Mouse (Mus musculus): ENCODE measurements at regions not wholly inside any gene's neighbourhood (a gene's known extent, or its start where the extent isn't known, plus 50 kb on each side); places are given as distances from the start of the nearest gene placed in this dataset.

DNA sequence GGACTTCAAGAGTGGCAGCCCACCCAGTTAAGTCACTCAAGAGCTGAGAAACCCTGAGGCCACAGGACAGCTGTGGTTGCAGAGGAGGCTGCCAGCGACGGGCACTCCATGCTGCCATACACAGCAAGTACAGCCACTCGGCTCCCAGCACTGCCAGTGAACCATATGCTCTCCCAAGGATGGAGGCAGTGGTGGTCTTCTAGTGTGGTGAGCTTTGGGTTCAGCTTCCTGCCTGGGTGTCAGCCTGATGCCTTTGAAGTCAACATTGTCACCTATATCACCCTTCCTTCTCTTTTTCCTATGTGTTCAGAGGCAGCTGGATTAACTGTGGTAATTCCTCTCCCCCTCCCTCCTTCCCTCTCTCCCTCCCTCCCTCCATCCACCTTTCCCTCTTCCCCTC lies 79.5 kb downstream of the Il9r start:
- Histone ChIP-seq H3K36me3 (ENCODE audit: control insufficient read depth, insufficient read depth) (no peaks in the 10 kb centered on the region), H3K4me1 (replicated peaks; ENCODE audit: control insufficient read depth, insufficient read depth, low read length) (peaks cover 22% of the 10 kb centered on the region), H3K27me3 (replicated peaks; ENCODE audit: control insufficient read depth, insufficient read depth, low read length) (no peaks in the 10 kb centered on the region), H3K9me3 (ENCODE audit: control insufficient read depth, low read length) (no peaks in the 10 kb centered on the region), H3K4me2 (ENCODE audit: low read length) (no peak overlapping the region), H3K27ac (ENCODE audit: low read length) (no peak overlapping the region), H3K4me3 (replicated peaks; ENCODE audit: low read length) (no peak overlapping the region), H3K9ac (replicated peaks; ENCODE audit: low read depth, low read length) (no peak overlapping the region)
- ATAC-seq, result no peak
- 71% methylated on average over 3 of the region's 3 CpGs for WGBS

DNA sequence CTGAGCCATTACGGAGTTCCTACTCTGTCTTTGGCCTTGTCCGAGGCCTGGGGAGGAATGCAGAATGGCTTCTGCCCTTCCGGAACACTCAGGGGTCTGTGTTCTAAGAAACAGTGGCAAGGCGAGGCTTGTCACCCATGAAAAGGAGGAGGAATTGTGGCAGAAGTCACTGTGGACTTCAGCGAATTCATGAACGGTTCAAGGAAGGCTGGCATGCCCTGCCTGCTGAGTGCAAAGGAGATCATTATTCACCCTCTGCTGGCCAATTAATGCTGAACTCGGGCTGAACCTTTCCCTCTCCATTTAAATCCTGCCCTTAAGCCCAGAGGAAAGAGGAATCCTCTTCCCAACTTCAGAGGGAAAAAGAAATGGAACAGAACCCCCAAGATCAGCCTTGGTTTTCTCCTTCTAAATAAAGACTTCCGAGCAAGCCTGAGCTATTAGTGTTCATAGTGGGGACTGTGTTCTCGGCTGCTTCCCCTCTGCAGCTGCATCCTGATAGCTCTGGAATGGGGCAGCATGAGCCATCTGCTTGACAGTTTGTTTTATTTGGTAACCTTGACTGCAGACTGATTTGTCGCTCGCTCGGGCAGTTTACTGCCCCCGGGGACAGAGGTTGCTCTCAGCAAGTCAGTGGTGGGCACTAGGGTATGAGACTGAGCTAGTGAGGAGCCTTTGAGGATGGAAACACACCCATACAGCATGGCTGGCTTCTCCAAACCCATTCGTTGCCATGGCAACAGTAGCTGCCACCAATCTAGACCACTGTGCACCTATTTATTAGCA lies 81.0 kb downstream of the Il9r start:
- no peak overlapping the region for H3K4me2 ChIP-seq (ENCODE audit: low read length)
- H3K27ac ChIP-seq (ENCODE audit: low read length), result peak overlapping the region; percentile 70
- H3K9ac ChIP-seq (replicated peaks; ENCODE audit: low read depth, low read length), result no peak overlapping the region
- H3K4me3 ChIP-seq (replicated peaks; ENCODE audit: low read length), result no peak overlapping the region
- H3K4me1 ChIP-seq (replicated peaks; ENCODE audit: control insufficient read depth, insufficient read depth, low read length), result peaks cover 20% of the 10 kb centered on the region
- no peaks in the 10 kb centered on the region for H3K27me3 ChIP-seq (replicated peaks; ENCODE audit: control insufficient read depth, insufficient read depth, low read length)
- ATAC-seq, result peak; percentile 64
- no peaks in the 10 kb centered on the region for H3K36me3 ChIP-seq (ENCODE audit: control insufficient read depth, insufficient read depth)
- 25% methylated on average over 14 of the region's 14 CpGs for WGBS
- H3K9me3 ChIP-seq (ENCODE audit: control insufficient read depth, low read length), result no peaks in the 10 kb centered on the region

DNA sequence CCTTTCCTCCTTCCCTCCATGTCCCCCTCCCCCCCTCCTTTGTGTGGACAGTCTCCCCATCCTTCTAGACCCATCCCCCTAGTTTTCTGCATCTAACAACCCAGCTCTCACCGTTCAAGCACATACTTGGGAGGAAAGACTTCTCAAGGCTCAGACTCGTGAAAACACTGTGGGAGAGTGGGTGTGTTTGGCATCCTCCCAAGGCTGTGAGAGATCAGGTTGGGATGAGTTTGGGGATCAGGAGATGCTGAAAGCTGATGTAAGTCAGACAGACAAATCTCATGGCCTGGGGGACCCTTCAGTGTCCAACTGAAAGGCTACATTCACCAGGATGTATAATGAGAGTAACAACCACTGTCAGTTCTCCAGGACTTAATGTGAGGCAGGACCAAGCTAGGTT lies 82.1 kb downstream of the Il9r start:
- H3K4me3 ChIP-seq (replicated peaks; ENCODE audit: low read length), result no peak overlapping the region
- no peak overlapping the region for H3K4me2 ChIP-seq (ENCODE audit: low read length)
- H3K9me3 ChIP-seq (ENCODE audit: control insufficient read depth, low read length), result no peaks in the 10 kb centered on the region
- H3K9ac ChIP-seq (replicated peaks; ENCODE audit: low read depth, low read length), result no peak overlapping the region
- H3K4me1 ChIP-seq (replicated peaks; ENCODE audit: control insufficient read depth, insufficient read depth, low read length), result peaks cover 30% of the 10 kb centered on the region
- no peak for ATAC-seq
- H3K36me3 ChIP-seq (ENCODE audit: control insufficient read depth, insufficient read depth), result no peaks in the 10 kb centered on the region
- WGBS, result 30% methylated on average over 2 of the region's 2 CpGs
- no peaks in the 10 kb centered on the region for H3K27me3 ChIP-seq (replicated peaks; ENCODE audit: control insufficient read depth, insufficient read depth, low read length)
- H3K27ac ChIP-seq (ENCODE audit: low read length), result no peak overlapping the region

DNA sequence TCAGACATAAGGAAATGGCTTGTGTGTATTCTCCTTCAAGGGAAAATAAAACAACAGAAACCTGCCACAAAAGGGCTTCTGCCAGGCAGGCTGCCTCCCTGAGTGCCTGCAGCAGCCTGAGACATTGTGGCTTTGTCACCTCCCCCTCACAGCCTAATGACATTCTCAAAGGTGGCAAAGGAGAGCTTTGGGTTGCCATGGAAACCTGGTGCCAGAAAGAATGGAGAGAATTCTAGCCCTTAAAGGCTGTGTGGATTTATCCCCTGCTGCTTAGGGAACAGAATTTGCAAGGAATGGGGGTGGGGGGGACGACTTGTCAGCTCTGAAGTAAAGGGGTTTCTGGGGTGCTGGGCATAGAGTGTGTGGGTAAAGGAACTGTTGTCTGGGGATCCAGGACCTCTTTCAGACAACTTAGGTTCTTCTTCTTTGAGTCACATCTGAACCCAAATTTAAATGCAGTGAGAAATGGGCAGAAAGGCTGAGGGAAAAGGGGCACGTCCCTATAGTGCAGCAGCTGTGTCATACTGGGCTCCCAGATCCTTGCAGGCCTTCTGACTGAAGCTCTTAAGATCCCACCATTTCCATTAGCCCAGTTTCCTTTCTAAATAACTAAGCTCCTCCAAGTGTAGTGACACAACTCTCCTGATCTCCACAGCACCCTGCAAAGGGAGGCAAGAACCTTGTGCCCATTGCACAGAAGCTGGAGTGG lies 86.8 kb downstream of the Il9r start:
- Histone ChIP-seq H3K27me3 (replicated peaks; ENCODE audit: control insufficient read depth, insufficient read depth, low read length) (no peaks in the 10 kb centered on the region), H3K27ac (ENCODE audit: low read length) (peak overlapping the region; percentile 80), H3K9me3 (ENCODE audit: control insufficient read depth, low read length) (no peaks in the 10 kb centered on the region), H3K9ac (replicated peaks; ENCODE audit: low read depth, low read length) (peak overlapping the region; percentile 22; the same call in 1 of the 2 replicates), H3K36me3 (ENCODE audit: control insufficient read depth, insufficient read depth) (no peaks in the 10 kb centered on the region), H3K4me1 (replicated peaks; ENCODE audit: control insufficient read depth, insufficient read depth, low read length) (peaks cover 37% of the 10 kb centered on the region), H3K4me2 (ENCODE audit: low read length) (peak overlapping the region; percentile 2; the same call in 1 of the 2 replicates), H3K4me3 (replicated peaks; ENCODE audit: low read length) (no peak overlapping the region)
- 4% methylated on average over 2 of the region's 2 CpGs for WGBS
- peak; percentile 91 for ATAC-seq

DNA sequence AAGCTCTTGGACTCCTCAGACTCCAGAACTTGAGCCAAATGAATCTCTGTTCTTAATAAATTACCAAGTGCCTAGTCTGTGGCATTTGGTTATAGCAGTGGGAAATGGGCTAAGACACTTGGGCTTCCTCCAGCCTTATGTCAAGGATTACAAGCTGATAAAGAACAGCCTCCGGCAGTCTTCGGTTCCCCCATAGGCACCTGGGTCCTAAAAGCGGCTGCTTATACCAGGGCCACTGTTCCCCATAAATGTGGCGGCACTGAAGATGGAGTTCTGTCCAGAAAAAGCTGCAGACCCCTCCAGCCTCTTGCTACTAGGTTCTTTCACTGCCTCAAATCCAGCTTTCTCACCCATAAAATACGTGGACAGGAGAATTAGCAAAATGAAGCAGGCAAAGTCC lies 87.6 kb downstream of the Il9r start:
- peak overlapping the region; percentile 6; the same call in 1 of the 2 replicates for H3K4me2 ChIP-seq (ENCODE audit: low read length)
- peaks cover 39% of the 10 kb centered on the region for H3K4me1 ChIP-seq (replicated peaks; ENCODE audit: control insufficient read depth, insufficient read depth, low read length)
- ATAC-seq, result peak; percentile 37
- no peaks in the 10 kb centered on the region for H3K9me3 ChIP-seq (ENCODE audit: control insufficient read depth, low read length)
- H3K4me3 ChIP-seq (replicated peaks; ENCODE audit: low read length), result no peak overlapping the region
- H3K27ac ChIP-seq (ENCODE audit: low read length), result peak overlapping the region; percentile 80
- H3K9ac ChIP-seq (replicated peaks; ENCODE audit: low read depth, low read length), result peak overlapping the region; percentile 22; the same call in 1 of the 2 replicates
- H3K27me3 ChIP-seq (replicated peaks; ENCODE audit: control insufficient read depth, insufficient read depth, low read length), result no peaks in the 10 kb centered on the region
- WGBS, result 4% methylated on average over 5 of the region's 5 CpGs
- H3K36me3 ChIP-seq (ENCODE audit: control insufficient read depth, insufficient read depth), result no peaks in the 10 kb centered on the region

DNA sequence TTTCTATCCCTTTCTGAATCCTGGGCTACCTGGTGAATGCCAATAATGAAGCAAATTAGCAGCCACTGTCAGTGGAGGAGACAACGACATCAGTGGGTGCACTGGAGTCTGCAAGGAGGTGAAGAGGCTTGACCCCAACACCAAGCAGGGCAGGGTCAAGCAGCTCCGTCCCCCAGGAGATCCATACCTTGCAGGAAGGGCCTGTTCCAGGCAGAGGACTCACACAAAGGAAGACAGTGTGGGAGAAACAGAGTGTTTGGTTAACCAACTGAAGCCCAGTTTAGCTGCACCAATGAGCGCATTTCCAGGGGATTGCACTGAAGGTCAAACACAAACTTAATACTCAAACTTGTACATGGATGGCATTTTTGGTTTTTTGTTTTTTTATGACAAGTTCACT lies 88.2 kb downstream of the Il9r start:
- no peak overlapping the region for H3K4me3 ChIP-seq (replicated peaks; ENCODE audit: low read length)
- peaks cover 33% of the 10 kb centered on the region for H3K4me1 ChIP-seq (replicated peaks; ENCODE audit: control insufficient read depth, insufficient read depth, low read length)
- no peaks in the 10 kb centered on the region for H3K36me3 ChIP-seq (ENCODE audit: control insufficient read depth, insufficient read depth)
- H3K27me3 ChIP-seq (replicated peaks; ENCODE audit: control insufficient read depth, insufficient read depth, low read length), result no peaks in the 10 kb centered on the region
- no peak for ATAC-seq
- WGBS, result 59% methylated on average over 3 of the region's 3 CpGs
- no peak overlapping the region for H3K4me2 ChIP-seq (ENCODE audit: low read length)
- no peak overlapping the region; the same call in 1 of the 2 replicates for H3K27ac ChIP-seq (ENCODE audit: low read length)
- no peaks in the 10 kb centered on the region for H3K9me3 ChIP-seq (ENCODE audit: control insufficient read depth, low read length)
- no peak overlapping the region for H3K9ac ChIP-seq (replicated peaks; ENCODE audit: low read depth, low read length)

DNA sequence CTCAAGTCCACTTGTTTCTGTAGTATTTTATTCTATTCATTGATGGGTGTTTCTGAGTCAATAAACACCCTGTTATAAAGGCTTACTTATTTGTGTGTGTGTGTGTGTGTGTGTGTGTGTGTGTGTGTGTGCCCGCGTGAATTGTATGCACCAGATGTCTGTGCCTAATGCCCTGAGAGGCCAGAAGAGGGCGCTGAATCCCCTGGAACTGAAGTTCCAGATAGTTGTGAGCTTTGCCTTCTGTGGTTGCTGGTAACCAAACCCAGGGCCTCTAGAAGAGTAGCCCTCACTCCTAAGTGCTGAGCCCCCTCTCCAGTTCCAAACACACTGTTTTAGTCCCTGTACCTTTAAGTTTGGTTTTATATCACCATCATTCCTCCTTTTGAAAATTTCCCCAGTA lies 90.2 kb downstream of the Il9r start:
- H3K4me3 ChIP-seq (replicated peaks; ENCODE audit: low read length), result no peak overlapping the region
- 97% methylated on average over 3 of the region's 3 CpGs for WGBS
- no peak overlapping the region for H3K27ac ChIP-seq (ENCODE audit: low read length)
- H3K4me2 ChIP-seq (ENCODE audit: low read length), result no peak overlapping the region
- H3K36me3 ChIP-seq (ENCODE audit: control insufficient read depth, insufficient read depth), result no peaks in the 10 kb centered on the region
- peaks cover 40% of the 10 kb centered on the region for H3K4me1 ChIP-seq (replicated peaks; ENCODE audit: control insufficient read depth, insufficient read depth, low read length)
- no peaks in the 10 kb centered on the region for H3K9me3 ChIP-seq (ENCODE audit: control insufficient read depth, low read length)
- H3K27me3 ChIP-seq (replicated peaks; ENCODE audit: control insufficient read depth, insufficient read depth, low read length), result no peaks in the 10 kb centered on the region
- ATAC-seq, result no peak
- no peak overlapping the region for H3K9ac ChIP-seq (replicated peaks; ENCODE audit: low read depth, low read length)
